Comparison of ENCODE assay signal across 14 mouse cellular contexts in the genomic region with DNA sequence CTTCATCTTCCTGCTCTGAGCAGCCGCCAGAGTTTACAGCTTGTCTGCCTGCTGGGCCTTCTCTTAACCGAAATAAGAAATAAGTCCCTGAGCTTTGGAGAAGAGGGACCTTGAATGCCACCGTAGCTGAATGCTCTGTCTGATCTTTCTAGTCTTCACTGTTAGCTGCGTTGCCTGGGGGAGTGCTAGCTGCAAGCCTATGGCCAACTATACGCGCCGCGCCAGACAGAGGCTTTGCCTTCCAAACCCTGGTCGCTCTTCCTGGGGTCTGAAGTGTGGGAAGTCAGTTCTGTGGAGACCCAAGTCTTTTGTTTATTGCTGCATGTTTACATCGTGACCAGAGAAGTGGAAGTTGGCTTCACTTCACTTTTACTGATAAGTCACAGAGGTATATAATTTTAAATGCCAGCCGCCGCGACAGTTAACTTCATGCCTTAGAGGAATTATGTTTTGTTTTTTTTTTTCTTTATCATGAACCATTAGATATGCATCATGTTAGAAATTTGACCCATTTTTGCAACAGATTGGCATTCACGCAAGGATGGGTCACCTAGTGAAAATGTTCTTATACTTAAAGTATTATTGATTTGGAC. TPM values are rescaled to one million over a fixed set of nuclear protein-coding genes. Genes with fewer than 3 reads are reported as not detected.
DNase-seq lines count a peak whose midpoint lies in the region; ATAC-seq and TF ChIP-seq lines count a peak whose summit lies in the region.
"Had no signal": no experiment of that assay in that cellular context is flagged by ENCODE, and none has a peak within 500 bp of the region (broad histone marks: within the 10 kb centered on the region; RNA-seq: fewer than 3 reads in every experiment).

No protein-coding gene starts in this region.

- no peak for TF ChIP-seq CTCF in lung, postnatal 0 days (IDR thresholded peaks at IDR 0.05)
- TF ChIP-seq CTCF in embryonic fibroblast, embryonic 13.5 days (IDR thresholded peaks at IDR 0.05; ENCODE audit: borderline replicate concordance, insufficient read depth, low read length), result no peak
- no peak for TF ChIP-seq CTCF in liver, postnatal 0 days (IDR thresholded peaks at IDR 0.05; ENCODE audit: low read depth)

- peak overlapping the region; percentile 29 for H3K4me3 ChIP-seq in heart, embryonic 12.5 days
- H3K4me3 ChIP-seq in lung, postnatal 0 days (ENCODE audit: low read depth, low read length), result no peak overlapping the region
- no peak overlapping the region for H3K4me3 ChIP-seq in embryonic fibroblast, embryonic 13.5 days (ENCODE audit: insufficient read depth, low read length)
- H3K4me3 ChIP-seq in liver, postnatal 0 days (ENCODE audit: low read depth, low read length), result peak overlapping the region; percentile 80
- H3K4me3 ChIP-seq: hindbrain, embryonic 12.5 days; kidney, embryonic 15.5 days; midbrain, embryonic 12.5 days had no signal

- no peaks in the 10 kb centered on the region for H3K36me3 ChIP-seq in heart, embryonic 12.5 days
- H3K36me3 ChIP-seq in lung, postnatal 0 days (ENCODE audit: insufficient read depth, low read length), result no peaks in the 10 kb centered on the region
- 0 out of 2 replicates have a peak, but pooled peaks cover 4% of the 10 kb centered on the region for H3K36me3 ChIP-seq in liver, postnatal 0 days (replicated peaks; ENCODE audit: insufficient read depth, low read length)
- H3K36me3 ChIP-seq: hindbrain, embryonic 12.5 days; kidney, embryonic 15.5 days; midbrain, embryonic 12.5 days had no signal

- no peak for TF ChIP-seq EP300 in lung, postnatal 0 days (IDR thresholded peaks at IDR 0.05)
- no peak for TF ChIP-seq EP300 in liver, postnatal 0 days (IDR thresholded peaks at IDR 0.05; ENCODE audit: low read depth)

- H3K27ac ChIP-seq in heart, embryonic 12.5 days (ENCODE audit: poor library complexity, severe bottlenecking), result peak overlapping the region; percentile 78
- 0 out of 2 replicates have a peak overlapping the region, but pooled peaks have one; percentile 35 for H3K27ac ChIP-seq in lung, postnatal 0 days (ENCODE audit: low read length)
- 0 out of 2 replicates have a peak overlapping the region, but pooled peaks have one; percentile 30 for H3K27ac ChIP-seq in embryonic fibroblast, embryonic 13.5 days (ENCODE audit: insufficient read depth, low read length)
- peak overlapping the region; percentile 99 for H3K27ac ChIP-seq in liver, postnatal 0 days (ENCODE audit: low read depth)
- H3K27ac ChIP-seq: hindbrain, embryonic 12.5 days; kidney, embryonic 15.5 days; midbrain, embryonic 12.5 days had no signal

- no peak for TF ChIP-seq POLR2A in embryonic fibroblast, embryonic 13.5 days (IDR thresholded peaks at IDR 0.05; ENCODE audit: low read depth, low read length)

- DNase-seq in heart, adult 8-10 months (ENCODE audit: low spot score), result no peak
- no peak for DNase-seq in lung, postnatal 0 days (ENCODE audit: low spot score)
- no peak for DNase-seq in lung, adult 18-20 months
- DNase-seq in liver, postnatal 0 days, result no peak
- DNase-seq in retina, postnatal 1 day, result no peak
- DNase-seq in frontal cortex, postnatal 14 days (ENCODE audit: low spot score in 2 of 2), result no peak
- DNase-seq: adrenal gland, adult 2 months; thymus, postnatal 25 days had no signal

- peak overlapping the region; percentile 70 for H3K9ac ChIP-seq in heart, embryonic 12.5 days
- H3K9ac ChIP-seq in lung, postnatal 0 days (replicated peaks; ENCODE audit: low read depth), result no peak overlapping the region
- peak overlapping the region; percentile 99 for H3K9ac ChIP-seq in liver, postnatal 0 days (replicated peaks)
- H3K9ac ChIP-seq: hindbrain, embryonic 12.5 days; kidney, embryonic 15.5 days; midbrain, embryonic 12.5 days had no signal

- 37% methylated on average over 14 of the region's 14 CpGs for WGBS in heart, embryonic 12.5 days
- WGBS in lung, postnatal 0 days, result 36% methylated on average over 14 of the region's 14 CpGs
- WGBS in liver, postnatal 0 days (ENCODE audit: insufficient replicate concordance), result 35% methylated on average over 14 of the region's 14 CpGs

- peaks cover 61% of the 10 kb centered on the region for H3K4me1 ChIP-seq in heart, embryonic 12.5 days (replicated peaks)
- H3K4me1 ChIP-seq in lung, postnatal 0 days (ENCODE audit: insufficient read depth, low read depth, low read length), result peaks cover 26% of the 10 kb centered on the region
- H3K4me1 ChIP-seq in embryonic fibroblast, embryonic 13.5 days (ENCODE audit: control insufficient read depth, insufficient read depth, low read length), result peaks cover 6% of the 10 kb centered on the region
- H3K4me1 ChIP-seq in liver, postnatal 0 days (ENCODE audit: insufficient read depth), result peaks cover 46% of the 10 kb centered on the region

- no peak for ATAC-seq in heart, embryonic 12.5 days (ENCODE audit: insufficient number of reproducible peaks, low FRiP score)
- no peak for ATAC-seq in lung, postnatal 0 days
- ATAC-seq in liver, postnatal 0 days, result no peak
- ATAC-seq: Patski had no signal

- H3K4me2 ChIP-seq in heart, embryonic 12.5 days, result peak overlapping the region; percentile 65
- H3K4me2 ChIP-seq in lung, postnatal 0 days (replicated peaks; ENCODE audit: low read depth, low read length), result peak overlapping the region; percentile 15; the same call in 1 of the 2 replicates
- H3K4me2 ChIP-seq in liver, postnatal 0 days (ENCODE audit: low read depth, low read length), result peak overlapping the region; percentile 82
- H3K4me2 ChIP-seq: midbrain, embryonic 12.5 days had no signal

- H3K9me3 ChIP-seq in heart, embryonic 12.5 days (replicated peaks), result no peaks in the 10 kb centered on the region
- H3K9me3 ChIP-seq in lung, postnatal 0 days (ENCODE audit: low read length), result no peaks in the 10 kb centered on the region
- H3K9me3 ChIP-seq in liver, postnatal 0 days (ENCODE audit: low read length), result no peaks in the 10 kb centered on the region
- H3K9me3 ChIP-seq: hindbrain, embryonic 12.5 days; kidney, embryonic 15.5 days; midbrain, embryonic 12.5 days had no signal

- H3K27me3 ChIP-seq in heart, embryonic 12.5 days (replicated peaks), result no peaks in the 10 kb centered on the region
- no peaks in the 10 kb centered on the region for H3K27me3 ChIP-seq in lung, postnatal 0 days (replicated peaks; ENCODE audit: insufficient read depth, low read length)
- no peaks in the 10 kb centered on the region for H3K27me3 ChIP-seq in liver, postnatal 0 days (ENCODE audit: insufficient read depth, low read length)
- H3K27me3 ChIP-seq: hindbrain, embryonic 12.5 days; kidney, embryonic 15.5 days; midbrain, embryonic 12.5 days; Patski had no signal

RNA-seq across cellular contexts. Expression of a gene that starts 4.6 kb away (rescaled TPM):
- polyA plus RNA-seq in heart, embryonic 12.5 days (2016; fragmentation: Nextera tagmentation; extraction: Ambion mirVana), result 72.6 and 73.2 TPM in 2 replicates
- 10 to 100 TPM; 71.5 to 94.8 (median 72.6) TPM for total RNA-seq in heart, adult 8-10 months (2022)
- polyA plus RNA-seq in lung, postnatal 0 days (2015; fragmentation: Nextera tagmentation; extraction: Ambion mirVana), result 20.0 and 21.9 TPM in 2 replicates
- polyA plus RNA-seq in embryonic fibroblast, embryonic 13.5 days (2011; ENCODE audit: insufficient read length, low read depth, missing spikeins), result 16.8 and 17.7 TPM in 2 replicates
- 57.6 and 59.0 TPM in 2 replicates for polyA plus RNA-seq in liver, postnatal 0 days (2015; fragmentation: Nextera tagmentation; extraction: Ambion mirVana)

Comparison
In these comparisons a context has a peak if more than half of its experiments do, and no peak if none do; other contexts are left out.
1. H3K27ac ChIP-seq: peak in every context shown above with its lines; median percentile 99 in liver, postnatal 0 days; 78 in heart, embryonic 12.5 days; 35 in lung, postnatal 0 days; 30 in embryonic fibroblast, embryonic 13.5 days.
2. H3K4me2 ChIP-seq: peak in every context shown above with its lines; median percentile 82 in liver, postnatal 0 days; 65 in heart, embryonic 12.5 days; 15 in lung, postnatal 0 days.
3. H3K4me3 ChIP-seq: peak in heart, embryonic 12.5 days (single experiment) and liver, postnatal 0 days (single experiment); none in lung, postnatal 0 days (single experiment) and embryonic fibroblast, embryonic 13.5 days (single experiment).